Mouse (Mus musculus): ENCODE data around the gene Gm9903.
A peak's percentile ranks its signal among the peaks of the same experiment; 100 is the strongest.

Gm9903 gene

DNA sequence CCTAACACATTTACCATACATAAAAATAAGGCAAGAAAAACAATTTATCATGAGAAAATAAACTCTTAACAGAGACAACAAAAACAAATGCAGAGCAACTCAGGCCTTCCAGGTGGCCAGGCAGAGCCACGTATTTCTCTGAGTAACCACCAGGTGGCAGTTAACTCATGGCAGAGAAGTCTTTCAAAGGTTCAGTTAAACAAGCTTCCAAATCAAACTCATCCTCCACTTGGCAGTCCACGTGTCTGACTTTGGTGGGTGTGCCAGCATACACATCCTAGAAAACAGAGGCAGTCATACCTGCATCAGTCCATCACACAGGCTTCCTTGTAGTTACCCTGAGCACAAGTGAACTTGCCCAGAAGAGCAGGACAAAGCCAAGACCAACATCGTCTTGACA is 10.9 kb downstream of the Gm9903 start:
- no peak for DNase-seq (ENCODE audit: extremely low spot score, low read depth, low spot score)

GRCm38 (mm10) chr5:33651017-33651416 is 21.3 kb downstream of the Gm9903 start:
- DNase-seq (ENCODE audit: extremely low spot score, low read depth, low spot score) = no peak

DNA sequence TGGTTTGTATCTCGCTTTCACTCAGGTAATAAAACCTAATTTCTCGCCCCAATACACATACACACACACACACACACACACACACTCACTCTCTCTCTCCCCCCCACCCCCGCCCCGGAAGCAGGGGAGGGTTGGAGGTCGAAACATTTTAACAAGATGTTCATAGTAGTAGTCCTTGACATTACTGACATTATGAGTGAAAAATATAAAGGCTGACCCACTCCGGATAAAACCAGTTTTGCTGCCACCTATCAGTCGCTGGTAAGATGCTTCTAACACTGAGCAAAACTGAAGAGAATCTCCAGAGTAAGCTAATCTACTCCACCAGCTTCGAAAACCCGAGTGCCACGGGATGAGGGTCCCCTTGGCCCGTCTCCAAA is 21.8 kb downstream of the Gm9903 start:
- DNase-seq (ENCODE audit: extremely low spot score, low read depth, low spot score) = no peak

DNA sequence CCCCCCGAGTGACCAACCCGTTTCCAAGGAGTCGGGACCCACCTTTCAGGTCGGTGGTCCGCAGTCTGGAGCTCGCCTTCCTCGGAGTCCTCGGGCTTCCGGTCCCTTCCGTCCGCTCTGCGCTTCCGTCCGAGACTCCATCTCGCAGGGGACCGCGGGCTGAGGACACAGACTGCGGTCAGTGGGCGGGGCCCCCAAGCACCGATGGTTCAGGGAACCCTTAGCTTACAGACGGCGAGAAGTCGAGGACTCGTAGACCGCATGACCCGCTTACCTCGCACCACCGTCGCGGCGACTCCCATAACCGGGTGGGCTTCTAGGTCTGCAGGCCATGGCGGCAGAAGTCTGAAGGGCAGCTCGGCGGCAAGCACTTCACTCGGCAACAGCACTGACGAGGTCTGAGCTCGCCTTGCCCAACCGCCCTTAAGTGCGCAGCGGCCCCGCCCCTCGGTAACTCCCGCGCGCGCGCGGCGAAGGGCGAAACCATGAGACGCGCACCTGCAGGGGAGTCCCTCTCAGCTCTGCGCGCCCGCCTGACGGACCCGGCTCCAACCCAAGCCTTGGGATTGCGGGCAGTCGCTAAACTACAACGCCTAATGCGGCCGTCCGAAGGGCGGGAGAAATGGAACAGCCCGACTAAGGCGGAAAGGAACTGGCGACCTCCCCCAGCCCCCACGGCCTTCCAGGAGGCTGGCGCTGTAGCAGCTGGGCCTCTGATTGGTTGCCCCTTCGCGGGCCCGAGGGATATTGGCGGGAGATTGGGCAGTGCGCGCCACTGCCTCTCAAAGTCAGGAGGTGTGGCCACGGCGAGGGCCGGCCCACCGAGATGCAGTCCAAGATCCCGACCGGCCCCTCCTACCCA is 22.4 kb downstream of the Gm9903 start, which contains the start of gene Slbp:
Gene Slbp, minus strand, starts transcription at position 654 of the 862 bp plus-strand sequence.
- DNase-seq (ENCODE audit: extremely low spot score, low read depth, low spot score) = peak; percentile 83

GRCm38 (mm10) chr5:33652783-33653173 is 23.1 kb downstream of the Gm9903 start:
- no peak for DNase-seq (ENCODE audit: extremely low spot score, low read depth, low spot score)

- no peak for DNase-seq (ENCODE audit: extremely low spot score, low read depth, low spot score)
Observed at GRCm38 (mm10) chr5:33654424-33654823, 24.7 kb downstream of the Gm9903 start.

DNA sequence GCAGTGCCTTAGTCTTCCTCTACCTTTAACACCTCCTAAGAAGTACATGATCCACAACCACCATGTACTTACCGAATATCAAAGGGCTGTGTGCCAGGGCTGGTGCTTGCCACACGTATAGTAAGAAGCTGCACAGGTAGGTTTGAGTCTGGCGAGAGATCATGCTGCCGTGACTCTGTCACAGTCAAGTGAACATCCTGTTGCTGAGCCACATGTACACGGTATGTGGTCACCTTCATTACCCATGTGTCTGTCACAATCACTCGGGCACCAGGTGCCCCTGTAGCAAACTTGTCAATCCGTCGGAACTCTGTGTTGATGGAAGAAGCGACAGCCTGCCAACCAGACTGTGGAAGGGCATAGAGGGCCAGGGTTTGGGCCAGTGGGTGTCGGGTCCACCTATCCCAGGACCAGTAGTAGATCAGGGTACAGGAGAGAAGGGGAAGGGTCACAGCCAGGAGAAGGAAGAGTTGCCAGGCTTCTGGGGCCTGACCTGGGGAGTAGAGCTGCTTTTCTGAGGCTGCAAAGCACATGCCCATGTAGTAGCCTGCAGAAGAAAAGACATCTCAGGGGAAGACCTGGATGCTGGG is 25.6 kb downstream of the Gm9903 start:
- DNase-seq (ENCODE audit: extremely low spot score, low read depth, low spot score) = no peak

- no peak for DNase-seq (ENCODE audit: extremely low spot score, low read depth, low spot score)
Observed at GRCm38 (mm10) chr5:33656739-33657138, 27.0 kb downstream of the Gm9903 start.

GRCm38 (mm10) chr5:33657251-33657786 is 27.6 kb downstream of the Gm9903 start:
- DNase-seq (ENCODE audit: extremely low spot score, low read depth, low spot score) = no peak

DNA sequence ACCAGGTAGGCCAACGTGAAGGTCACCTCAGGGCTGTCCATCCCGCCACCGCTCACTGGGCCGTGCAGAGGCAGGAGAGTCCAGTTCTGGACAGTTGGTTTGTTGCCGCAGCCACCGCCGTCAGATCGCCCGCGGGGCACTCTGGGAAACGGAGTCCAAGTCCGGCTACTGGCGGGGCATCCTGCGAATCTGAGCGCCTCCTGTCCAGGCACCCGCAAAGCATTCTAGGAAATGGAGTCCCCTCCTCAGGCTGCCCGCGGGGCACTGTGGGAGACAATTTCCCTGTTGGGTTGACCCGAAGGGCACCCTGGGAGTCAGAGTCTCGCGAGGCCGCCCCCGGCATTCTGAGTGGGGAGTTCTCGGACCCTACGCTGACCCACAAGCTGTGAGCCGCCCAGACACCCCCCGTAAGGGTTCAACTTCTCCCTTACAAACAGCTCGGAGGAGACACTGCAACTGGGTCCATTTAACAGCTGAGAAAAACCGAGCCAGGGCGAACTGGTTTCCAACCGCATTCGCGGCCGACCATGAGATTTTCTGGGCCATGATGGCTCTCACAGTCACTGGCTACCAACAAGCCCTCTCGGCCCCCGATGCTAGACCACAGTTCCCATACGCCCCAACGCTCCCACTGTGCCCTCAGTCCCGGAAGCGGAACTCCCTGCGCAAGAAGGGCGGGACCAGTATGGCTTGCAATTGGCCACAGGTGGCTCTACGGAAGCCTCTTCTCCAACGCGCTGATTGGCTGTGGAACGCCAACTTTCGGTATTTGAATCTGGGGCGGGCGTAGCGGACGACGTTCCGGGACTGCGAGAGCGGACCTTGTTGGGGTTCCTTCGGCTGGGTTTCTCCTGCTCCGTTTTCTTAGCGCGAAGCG is 28.3 kb downstream of the Gm9903 start, which contains the start of the genes Tacc3 and Tmem129:
Gene Tacc3, plus strand, starts transcription at position 342 of the 877 bp plus-strand sequence.
Gene Tmem129, minus strand, starts transcription at position 630 of the 877 bp plus-strand sequence.
- peak; percentile 96 for DNase-seq (ENCODE audit: extremely low spot score, low read depth, low spot score)

- DNase-seq (ENCODE audit: extremely low spot score, low read depth, low spot score) = no peak
Observed at GRCm38 (mm10) chr5:33658664-33659050, 28.9 kb downstream of the Gm9903 start.

DNA sequence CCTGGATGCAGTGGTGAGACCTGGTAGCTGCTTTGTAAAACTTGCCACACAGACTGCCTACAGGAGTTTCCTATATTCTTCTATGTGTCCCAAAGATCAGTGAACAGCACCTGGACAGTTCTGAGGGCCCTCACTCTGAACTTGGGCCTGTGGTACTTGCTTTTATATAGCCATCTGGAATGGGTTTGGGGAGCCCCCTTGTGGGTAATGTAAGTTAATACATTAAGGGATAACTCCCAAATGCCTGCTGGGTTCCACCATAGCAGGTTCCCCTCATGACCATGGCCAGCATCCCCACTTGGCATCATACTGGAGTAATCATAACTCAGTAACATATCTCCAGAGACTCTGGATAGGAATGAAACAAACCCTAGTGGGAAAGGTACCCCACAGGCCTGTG is 38.5 kb downstream of the Gm9903 start:
- no peak for DNase-seq (ENCODE audit: extremely low spot score, low read depth, low spot score)

DNA sequence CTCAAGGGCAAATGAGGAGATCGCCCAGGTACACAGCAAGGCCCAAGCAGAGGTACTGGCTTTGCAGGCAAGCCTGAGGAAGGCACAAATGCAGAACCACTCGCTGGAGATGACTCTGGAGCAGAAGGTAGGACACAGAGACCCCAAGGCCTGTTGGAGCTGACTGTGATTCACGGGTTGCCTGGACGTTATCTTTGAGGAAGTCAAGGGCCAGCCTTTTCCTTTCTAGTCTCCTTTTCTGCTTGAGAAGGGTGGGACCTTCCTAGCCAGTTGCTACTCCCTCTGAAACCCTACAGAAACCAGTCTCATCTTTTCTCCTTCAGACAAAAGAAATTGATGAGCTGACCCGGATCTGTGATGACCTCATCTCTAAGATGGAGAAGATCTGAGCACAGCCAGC is 41.9 kb downstream of the Gm9903 start:
- DNase-seq (ENCODE audit: extremely low spot score, low read depth, low spot score) = no peak

- no peak for DNase-seq (ENCODE audit: extremely low spot score, low read depth, low spot score)
Observed at GRCm38 (mm10) chr5:33674439-33674838, 44.7 kb downstream of the Gm9903 start.

DNA sequence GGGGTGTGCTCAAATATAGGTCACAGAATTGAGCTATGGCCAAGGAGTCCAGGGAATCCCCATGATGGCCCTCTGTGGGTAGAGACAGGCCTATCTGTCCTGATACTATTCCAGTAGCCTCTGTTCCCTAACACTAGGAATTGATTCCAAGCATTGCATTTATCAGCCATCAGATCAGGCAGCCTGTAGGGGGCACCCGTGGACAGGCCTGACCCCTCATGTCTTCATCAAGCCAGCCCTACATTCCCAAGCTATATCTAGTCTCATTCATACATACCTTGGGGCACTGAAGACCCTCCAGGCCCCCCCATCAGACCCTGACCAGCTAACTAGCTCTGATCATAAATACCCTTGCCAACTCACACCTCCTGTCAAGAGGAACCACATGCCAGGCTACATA is 46.2 kb downstream of the Gm9903 start:
- DNase-seq (ENCODE audit: extremely low spot score, low read depth, low spot score) = no peak

DNA sequence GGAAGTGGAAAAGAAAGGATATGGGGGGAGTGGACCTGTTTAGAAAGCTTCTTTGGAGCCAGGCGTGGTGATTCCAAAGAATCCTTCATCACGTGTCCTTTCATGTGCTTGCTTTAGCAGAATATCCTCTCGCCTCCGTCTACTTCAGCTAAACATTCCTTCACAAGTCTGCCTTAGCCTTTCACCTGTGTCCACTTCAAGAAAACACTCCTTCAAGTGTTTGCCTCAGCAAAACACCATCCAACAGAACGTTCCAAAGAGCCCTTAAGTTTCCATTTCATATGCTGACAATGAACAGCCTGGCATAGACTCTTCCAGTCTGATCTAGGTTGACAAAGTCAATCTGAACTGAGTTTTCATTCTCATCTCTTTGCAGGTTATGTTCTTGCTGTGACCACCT is 48.5 kb downstream of the Gm9903 start:
- DNase-seq (ENCODE audit: extremely low spot score, low read depth, low spot score) = no peak

DNA sequence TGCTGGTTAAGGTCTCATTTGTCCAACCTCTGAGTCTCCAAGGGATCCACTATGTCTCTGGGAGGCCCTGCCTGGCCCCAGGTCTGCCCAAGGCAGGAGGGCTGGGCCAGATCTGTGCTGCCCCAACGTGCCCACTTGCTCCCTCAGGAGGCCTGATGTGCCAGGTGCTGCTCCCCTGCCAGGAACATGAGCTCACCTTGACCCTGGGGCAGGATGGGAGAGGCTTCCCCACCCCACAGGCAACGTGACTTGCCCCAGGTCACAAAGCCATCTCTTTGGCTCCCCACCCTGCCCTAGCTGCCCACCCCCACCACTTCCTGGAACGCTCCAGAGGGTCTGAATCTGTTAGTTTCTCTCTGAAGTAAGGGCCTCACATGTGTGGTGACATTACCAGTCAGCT is 51.3 kb downstream of the Gm9903 start:
- DNase-seq (ENCODE audit: extremely low spot score, low read depth, low spot score) = no peak
